In genomic region chr17:80708803-80709202, GRCm38 (mm10) we compare ENCODE assay signal across 17 mouse cellular contexts. TPM values are rescaled to one million over a fixed set of nuclear protein-coding genes. Genes with fewer than 3 reads are reported as not detected.
DNase-seq lines count a peak whose midpoint lies in the region; ATAC-seq and TF ChIP-seq lines count a peak whose summit lies in the region.
"Had no signal": no experiment of that assay in that cellular context is flagged by ENCODE, and none has a peak within 500 bp of the region (broad histone marks: within the 10 kb centered on the region; RNA-seq: fewer than 3 reads in every experiment).

No protein-coding gene starts in this region.

- no peak for TF ChIP-seq CTCF in layer of hippocampus, adult 2 months (conservative IDR thresholded peaks at IDR 0.05)
- TF ChIP-seq CTCF in stomach, postnatal 0 days (IDR thresholded peaks at IDR 0.05; ENCODE audit: low read depth) = no peak

- H3K4me3 ChIP-seq in embryonic facial prominence, embryonic 13.5 days = no peak overlapping the region
- no peak overlapping the region for H3K4me3 ChIP-seq in embryonic facial prominence, embryonic 10.5 days
- H3K4me3 ChIP-seq in layer of hippocampus, adult 2 months = no peak overlapping the region
- H3K4me3 ChIP-seq in lung, embryonic 16.5 days (ENCODE audit: low read length) = no peak overlapping the region
- no peak overlapping the region for H3K4me3 ChIP-seq in stomach, postnatal 0 days (ENCODE audit: low read depth, low read length)
- H3K4me3 ChIP-seq: erythroblast, embryonic 14.5 days; liver, embryonic 15.5 days; midbrain, embryonic 10.5 days had no signal

- H3K27ac ChIP-seq in embryonic facial prominence, embryonic 13.5 days = peak overlapping the region; percentile 92; the same call in 1 of the 2 replicates
- H3K27ac ChIP-seq in embryonic facial prominence, embryonic 10.5 days (replicated peaks) = no peak overlapping the region
- peak overlapping the region; percentile 92 for H3K27ac ChIP-seq in layer of hippocampus, adult 2 months
- H3K27ac ChIP-seq in lung, embryonic 16.5 days (ENCODE audit: low read length) = peak overlapping the region; percentile 28; the same call in 1 of the 2 replicates
- peak overlapping the region; percentile 53; the same call in 1 of the 2 replicates for H3K27ac ChIP-seq in stomach, postnatal 0 days (replicated peaks)
- H3K27ac ChIP-seq: hindbrain, postnatal 0 days; kidney, postnatal 0 days; liver, embryonic 15.5 days; midbrain, embryonic 10.5 days had no signal

- ATAC-seq in embryonic facial prominence, embryonic 13.5 days (ENCODE audit: insufficient number of reproducible peaks, insufficient read depth, low FRiP score, low TSS enrichment, low read depth) = no peak
- ATAC-seq in lung, embryonic 16.5 days (ENCODE audit: low read depth) = peak; percentile 56
- peak; percentile 93 for ATAC-seq in stomach, postnatal 0 days (ENCODE audit: low FRiP score, low TSS enrichment)
- ATAC-seq: hindbrain, postnatal 0 days had no signal

- WGBS in embryonic facial prominence, embryonic 13.5 days = 92% methylated on average over 6 of the region's 6 CpGs
- 88% methylated on average over 6 of the region's 6 CpGs for WGBS in embryonic facial prominence, embryonic 10.5 days
- WGBS in lung, embryonic 16.5 days = 30% methylated on average over 6 of the region's 6 CpGs
- WGBS in stomach, postnatal 0 days = 43% methylated on average over 6 of the region's 6 CpGs

- no peak overlapping the region for H3K9ac ChIP-seq in embryonic facial prominence, embryonic 13.5 days
- H3K9ac ChIP-seq in lung, embryonic 16.5 days (ENCODE audit: low read length) = no peak overlapping the region; the same call in 1 of the 2 replicates
- H3K9ac ChIP-seq in stomach, postnatal 0 days (ENCODE audit: low read length) = no peak overlapping the region
- H3K9ac ChIP-seq: liver, embryonic 15.5 days had no signal

- H3K36me3 ChIP-seq in embryonic facial prominence, embryonic 13.5 days = no peaks in the 10 kb centered on the region
- no peaks in the 10 kb centered on the region for H3K36me3 ChIP-seq in embryonic facial prominence, embryonic 10.5 days (replicated peaks)
- no peaks in the 10 kb centered on the region for H3K36me3 ChIP-seq in lung, embryonic 16.5 days (ENCODE audit: control insufficient read depth, insufficient read depth, low read length)
- no peaks in the 10 kb centered on the region for H3K36me3 ChIP-seq in stomach, postnatal 0 days (ENCODE audit: control insufficient read depth, insufficient read depth, low read length)
- H3K36me3 ChIP-seq: liver, embryonic 15.5 days; midbrain, embryonic 10.5 days had no signal

- TF ChIP-seq EP300 in stomach, postnatal 0 days (optimal IDR thresholded peaks at IDR 0.05) = no peak

- H3K27me3 ChIP-seq in embryonic facial prominence, embryonic 13.5 days = no peaks in the 10 kb centered on the region
- no peaks in the 10 kb centered on the region for H3K27me3 ChIP-seq in embryonic facial prominence, embryonic 10.5 days (replicated peaks; ENCODE audit: low read depth, poor library complexity, severe bottlenecking)
- H3K27me3 ChIP-seq in lung, embryonic 16.5 days (ENCODE audit: control insufficient read depth, insufficient read depth, low read depth, low read length) = no peaks in the 10 kb centered on the region
- H3K27me3 ChIP-seq in stomach, postnatal 0 days (ENCODE audit: control insufficient read depth, insufficient read depth, low read length) = no peaks in the 10 kb centered on the region
- H3K27me3 ChIP-seq: CH12.LX; liver, embryonic 15.5 days had no signal

- H3K9me3 ChIP-seq in embryonic facial prominence, embryonic 13.5 days = no peaks in the 10 kb centered on the region
- no peaks in the 10 kb centered on the region for H3K9me3 ChIP-seq in embryonic facial prominence, embryonic 10.5 days
- no peaks in the 10 kb centered on the region for H3K9me3 ChIP-seq in lung, embryonic 16.5 days (ENCODE audit: control insufficient read depth, low read length)
- H3K9me3 ChIP-seq in stomach, postnatal 0 days (ENCODE audit: control insufficient read depth, low read length) = no peaks in the 10 kb centered on the region
- H3K9me3 ChIP-seq: liver, embryonic 15.5 days; midbrain, embryonic 10.5 days had no signal

- no peak overlapping the region for H3K4me2 ChIP-seq in embryonic facial prominence, embryonic 13.5 days
- no peak overlapping the region for H3K4me2 ChIP-seq in lung, embryonic 16.5 days (ENCODE audit: low read depth, low read length)
- no peak overlapping the region for H3K4me2 ChIP-seq in stomach, postnatal 0 days (replicated peaks; ENCODE audit: low read depth)
- H3K4me2 ChIP-seq: liver, embryonic 15.5 days had no signal

- H3K4me1 ChIP-seq in embryonic facial prominence, embryonic 13.5 days = peaks cover 70% of the 10 kb centered on the region
- H3K4me1 ChIP-seq in embryonic facial prominence, embryonic 10.5 days = peaks cover 48% of the 10 kb centered on the region
- peaks cover 72% of the 10 kb centered on the region for H3K4me1 ChIP-seq in lung, embryonic 16.5 days (replicated peaks; ENCODE audit: control insufficient read depth, insufficient read depth, low read length)
- H3K4me1 ChIP-seq in stomach, postnatal 0 days (replicated peaks; ENCODE audit: control insufficient read depth, insufficient read depth) = peaks cover 23% of the 10 kb centered on the region

- no peak for DNase-seq in embryonic facial prominence, embryonic 10.5 days (ENCODE audit: low spot score)
- DNase-seq in layer of hippocampus, adult 2 months (ENCODE audit: low spot score in 2 of 2) = no peak
- no peak for DNase-seq in layer of hippocampus, adult 18-20 months (ENCODE audit: low spot score in 2 of 2)
- DNase-seq in stomach, postnatal 0 days (ENCODE audit: low spot score) = peak; percentile 77
- DNase-seq in ovary, postnatal 36 days (ENCODE audit: low spot score) = no peak
- no peak for DNase-seq in thymus, postnatal 14 days
- DNase-seq: cerebellum, adult 11 months; right cerebral cortex, postnatal 14 days; thymus, postnatal 25 days had no signal

RNA-seq across cellular contexts. Expression of gene Map4k3, which starts 19.5 kb away (rescaled TPM):
- 23.7 and 31.7 TPM in 2 replicates for polyA plus RNA-seq in embryonic facial prominence, embryonic 13.5 days (2015; fragmentation: Nextera tagmentation; extraction: Ambion mirVana)
- polyA plus RNA-seq in embryonic facial prominence, embryonic 10.5 days (2016; fragmentation: Nextera tagmentation; extraction: Ambion mirVana) = 19.4 and 22.3 TPM in 2 replicates
- total RNA-seq in layer of hippocampus, adult 2 months (2021) = 10 to 100 TPM; 92.9 to 94.1 TPM
- total RNA-seq in layer of hippocampus, adult 18-20 months (2021) = 10 to 100 TPM; 87.2 to 94.3 TPM
- polyA plus RNA-seq in lung, embryonic 16.5 days (2015; fragmentation: Nextera tagmentation; extraction: Ambion mirVana) = 42.5 and 44.0 TPM in 2 replicates
- 16.9 and 18.1 TPM in 2 replicates for polyA plus RNA-seq in stomach, postnatal 0 days (2015; fragmentation: Nextera tagmentation; extraction: Ambion mirVana)
- polyA plus RNA-seq: erythroblast, embryonic 14.5 days had no signal
